Mouse (Mus musculus): ENCODE data around the gene Meis1. TPM values are rescaled to one million over a fixed set of nuclear protein-coding genes. Genes with fewer than 3 reads are reported as not detected.

Meis1 gene
- polyA plus RNA-seq, 1 experiment from 2014 or later, result 24.6 TPM

DNA sequence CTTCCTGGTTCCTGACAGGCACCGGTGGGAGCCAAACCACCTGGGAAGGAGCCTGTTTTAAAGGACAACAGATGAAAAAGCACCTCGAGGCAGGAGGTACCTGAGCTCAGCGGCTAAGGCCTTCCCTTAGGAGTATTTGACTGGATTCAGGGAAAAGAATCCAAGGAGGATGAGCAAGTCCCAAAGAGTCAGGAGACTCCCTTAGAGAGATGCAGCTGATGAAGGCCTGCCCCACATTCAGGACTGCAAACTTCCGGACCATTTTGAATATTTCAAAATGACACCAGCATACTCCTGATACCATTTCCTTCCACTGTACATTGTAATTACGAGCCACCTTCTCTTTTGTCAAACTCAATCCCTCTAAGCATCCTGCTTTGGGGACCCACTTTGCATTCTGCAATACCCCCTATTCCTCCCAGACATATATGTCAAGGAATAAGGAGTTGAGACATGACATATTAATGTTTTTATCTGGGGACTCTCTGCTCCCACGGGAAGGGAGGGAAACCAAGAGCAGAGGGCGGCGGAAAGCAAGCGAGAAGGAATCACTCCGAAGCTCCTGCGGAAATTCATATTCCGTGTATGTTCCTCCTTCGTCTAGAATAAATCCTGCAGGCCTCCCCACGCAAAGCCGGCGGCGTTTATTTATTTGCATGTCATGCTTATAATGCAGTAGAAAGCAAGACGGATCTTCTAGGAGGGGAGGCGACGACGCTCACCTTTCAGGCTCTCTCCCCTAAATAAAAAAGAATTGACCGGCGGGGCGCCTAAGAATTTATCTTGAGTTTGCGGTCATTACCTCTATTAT lies 148.5 kb downstream of the Meis1 start:
- Histone ChIP-seq H3K9ac (no peak overlapping the region), H3K27ac (no peak overlapping the region), H3K4me1 (peaks cover 15% of the 10 kb centered on the region; the same call in 1 of the 2 replicates), H3K4me2 (peak overlapping the region; percentile 61), H3K27me3 (replicated peaks) (peaks cover 54% of the 10 kb centered on the region), H3K36me3 (no peaks in the 10 kb centered on the region), H3K4me3 (no peak overlapping the region), H3K9me3 (replicated peaks) (no peaks in the 10 kb centered on the region)
- WGBS (ENCODE audit: insufficient replicate concordance), result 4% methylated on average over 25 of the region's 25 CpGs
- ATAC-seq, result no peak

DNA sequence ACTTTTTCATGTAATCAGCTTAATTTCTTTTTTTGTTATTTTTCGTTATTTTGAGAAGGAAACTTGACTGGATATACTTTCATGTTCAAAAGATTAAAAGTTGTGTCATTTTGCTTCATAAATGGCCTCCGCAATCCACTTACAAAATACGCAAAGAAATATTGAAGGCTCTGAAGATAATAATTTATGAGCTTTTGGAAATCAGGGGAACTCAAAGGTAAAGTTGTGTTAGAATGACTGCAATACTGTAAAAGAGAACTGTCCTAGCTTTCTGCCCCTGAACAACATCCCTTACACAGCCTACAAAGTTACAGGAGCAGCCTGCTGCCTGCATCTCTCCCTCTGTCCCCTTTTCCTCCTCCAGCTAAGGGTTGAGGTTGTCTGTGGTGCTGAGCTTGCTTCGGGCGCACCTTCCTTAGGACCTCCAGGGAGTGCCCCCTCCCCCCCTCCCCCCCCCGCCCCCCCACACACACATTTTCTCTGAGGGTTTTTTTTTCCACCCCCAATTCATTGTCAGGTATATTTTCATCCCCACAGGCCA lies 149.3 kb downstream of the Meis1 start:
- Histone ChIP-seq H3K27me3 (replicated peaks) (peaks cover 46% of the 10 kb centered on the region), H3K4me3 (no peak overlapping the region), H3K4me2 (no peak overlapping the region), H3K9me3 (replicated peaks) (no peaks in the 10 kb centered on the region), H3K27ac (no peak overlapping the region), H3K9ac (no peak overlapping the region), H3K36me3 (no peaks in the 10 kb centered on the region), H3K4me1 (peaks cover 6% of the 10 kb centered on the region; the same call in 1 of the 2 replicates)
- ATAC-seq, result no peak
- 48% methylated on average over 3 of the region's 6 CpGs for whole genome bisulfite sequencing (ENCODE audit: insufficient replicate concordance)

DNA sequence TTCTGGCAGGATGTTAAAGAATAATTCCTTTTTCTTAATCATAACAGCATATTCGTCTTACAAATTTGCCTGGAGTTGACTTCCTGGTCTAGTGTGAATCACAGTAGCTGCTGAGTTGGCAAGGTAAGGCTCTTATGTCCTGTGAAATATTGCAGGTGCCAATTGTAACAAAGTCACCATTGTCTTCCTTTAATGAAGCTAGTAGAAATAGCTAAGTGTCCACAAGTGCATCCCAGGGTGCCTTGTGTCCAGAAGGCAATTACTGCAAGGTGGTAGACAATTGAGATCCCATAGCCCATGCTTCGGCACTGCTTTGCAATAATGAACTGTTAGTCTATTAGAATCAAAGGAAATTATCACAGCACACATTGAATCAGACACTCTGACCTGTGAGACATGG lies 151.1 kb downstream of the Meis1 start:
- 64% methylated on average over 2 of the region's 2 CpGs for WGBS (ENCODE audit: insufficient replicate concordance)
- Histone ChIP-seq H3K27me3 (replicated peaks) (peaks cover 35% of the 10 kb centered on the region), H3K9me3 (replicated peaks) (no peaks in the 10 kb centered on the region), H3K36me3 (no peaks in the 10 kb centered on the region), H3K27ac (no peak overlapping the region), H3K4me3 (no peak overlapping the region), H3K9ac (no peak overlapping the region), H3K4me2 (no peak overlapping the region), H3K4me1 (peaks cover 4% of the 10 kb centered on the region; the same call in 1 of the 2 replicates)
- ATAC-seq, result no peak

DNA sequence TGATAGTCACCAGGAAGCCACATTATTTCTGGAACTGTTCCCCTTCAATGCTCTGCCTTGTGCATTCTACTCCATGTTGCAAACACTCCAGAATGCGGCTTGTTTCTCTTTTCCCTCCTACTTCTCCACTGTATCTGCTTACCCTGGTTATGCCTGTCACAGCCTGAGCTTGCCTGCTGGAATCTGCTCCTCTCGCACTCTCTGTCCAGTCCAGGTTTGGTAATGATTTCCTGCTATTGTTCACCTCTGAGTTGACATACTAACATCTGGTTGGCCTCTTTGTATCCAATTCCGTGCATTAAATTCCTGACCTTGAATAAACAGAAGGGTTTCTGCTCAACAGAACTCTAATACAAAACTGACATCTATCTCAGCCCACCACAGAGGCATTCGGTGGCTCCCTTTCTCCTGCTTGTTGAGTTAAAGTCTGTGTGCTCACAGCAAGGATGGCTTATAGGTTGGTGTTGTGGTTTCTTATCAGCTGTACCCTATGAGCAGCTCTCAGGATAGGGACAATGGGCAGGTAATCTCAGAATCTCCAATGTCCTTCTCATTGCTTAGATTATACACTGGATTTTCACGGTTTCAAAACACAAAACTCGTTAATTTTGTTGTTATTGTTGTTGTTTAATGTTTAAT lies 152.5 kb downstream of the Meis1 start:
- no peak overlapping the region for H3K9ac ChIP-seq
- WGBS (ENCODE audit: insufficient replicate concordance), result 22% methylated on average over 6 of the region's 6 CpGs
- H3K4me3 ChIP-seq, result no peak overlapping the region
- no peak for ATAC-seq
- H3K27me3 ChIP-seq (replicated peaks), result peaks cover 23% of the 10 kb centered on the region
- no peaks in the 10 kb centered on the region for H3K9me3 ChIP-seq (replicated peaks)
- H3K27ac ChIP-seq, result no peak overlapping the region
- H3K4me1 ChIP-seq, result no peaks in the 10 kb centered on the region
- no peak overlapping the region for H3K4me2 ChIP-seq
- H3K36me3 ChIP-seq, result no peaks in the 10 kb centered on the region

DNA sequence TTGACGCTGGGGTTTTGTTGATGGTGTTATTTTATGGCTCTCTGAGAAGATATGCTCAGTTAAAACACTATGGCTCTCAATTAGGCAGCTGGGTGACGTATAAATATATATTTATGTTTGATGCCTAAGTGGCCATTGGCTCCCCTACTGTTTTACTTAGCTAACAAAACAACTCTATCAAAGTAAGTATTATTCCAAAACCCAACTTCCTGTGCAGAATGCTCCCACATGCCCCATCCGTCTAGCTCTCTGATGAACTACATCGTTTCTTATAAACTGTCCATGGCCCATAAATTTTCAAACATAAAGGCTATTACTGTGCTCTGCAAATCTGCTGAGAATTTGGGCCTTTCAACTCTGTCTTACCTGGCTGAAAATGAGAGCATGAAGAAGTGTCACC lies 168.0 kb downstream of the Meis1 start:
- Histone ChIP-seq H3K36me3 (no peaks in the 10 kb centered on the region), H3K4me3 (no peak overlapping the region), H3K27me3 (replicated peaks) (no peaks in the 10 kb centered on the region), H3K9ac (no peak overlapping the region), H3K9me3 (replicated peaks) (no peaks in the 10 kb centered on the region), H3K27ac (no peak overlapping the region), H3K4me2 (no peak overlapping the region), H3K4me1 (no peaks in the 10 kb centered on the region)
- no peak for ATAC-seq
- WGBS (ENCODE audit: insufficient replicate concordance), result 66% methylated on average over 4 of the region's 4 CpGs

DNA sequence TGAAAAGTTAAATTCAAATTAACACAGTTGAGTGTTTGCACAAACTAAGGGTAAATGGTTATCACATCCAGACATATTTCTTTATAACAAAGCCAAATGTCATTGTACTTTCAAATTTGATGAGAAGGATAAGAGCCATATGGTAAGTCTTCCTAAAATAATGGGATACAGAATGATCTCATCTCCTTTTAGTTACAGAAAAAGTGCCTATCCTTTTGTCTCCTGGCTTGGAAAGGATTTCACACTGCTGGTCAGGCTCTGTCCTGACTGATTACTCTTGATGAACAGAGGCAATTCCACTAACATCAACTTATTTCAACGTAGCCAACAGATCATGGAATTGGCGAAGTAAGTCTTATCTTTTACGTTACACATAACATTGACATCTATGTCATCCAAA lies 171.1 kb downstream of the Meis1 start:
- Histone ChIP-seq H3K4me2 (no peak overlapping the region), H3K4me3 (no peak overlapping the region), H3K9ac (no peak overlapping the region), H3K4me1 (no peaks in the 10 kb centered on the region), H3K9me3 (replicated peaks) (no peaks in the 10 kb centered on the region), H3K27ac (no peak overlapping the region), H3K36me3 (no peaks in the 10 kb centered on the region), H3K27me3 (replicated peaks) (no peaks in the 10 kb centered on the region)
- no peak for ATAC-seq
- WGBS (ENCODE audit: insufficient replicate concordance), result 71% methylated on average over 3 of the region's 3 CpGs

DNA sequence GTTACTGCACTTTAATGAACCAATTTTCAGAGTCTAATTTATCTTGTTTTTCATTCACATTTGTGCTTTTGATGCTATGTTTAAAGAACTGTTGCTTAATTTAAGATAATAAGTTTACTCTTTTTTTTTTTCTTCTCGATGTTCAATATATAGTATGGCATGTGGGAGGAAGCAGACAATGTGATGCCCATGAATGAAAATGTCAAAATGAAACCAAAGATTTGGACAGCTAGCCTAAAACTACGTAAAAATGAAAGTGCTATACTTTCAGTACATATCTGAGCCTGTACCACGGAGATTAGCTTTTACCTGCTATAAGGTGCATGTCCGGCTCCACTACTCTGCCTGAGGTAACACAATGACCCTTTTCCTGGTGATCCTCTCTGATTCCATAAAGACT lies 172.3 kb downstream of the Meis1 start:
- no peak for ATAC-seq
- 67% methylated on average over 4 of the region's 4 CpGs for WGBS (ENCODE audit: insufficient replicate concordance)
- H3K9me3 ChIP-seq (replicated peaks), result no peaks in the 10 kb centered on the region
- no peaks in the 10 kb centered on the region for H3K36me3 ChIP-seq
- H3K4me3 ChIP-seq, result no peak overlapping the region
- no peaks in the 10 kb centered on the region for H3K27me3 ChIP-seq (replicated peaks)
- no peak overlapping the region for H3K27ac ChIP-seq
- H3K4me2 ChIP-seq, result no peak overlapping the region
- no peak overlapping the region for H3K9ac ChIP-seq
- H3K4me1 ChIP-seq, result no peaks in the 10 kb centered on the region

DNA sequence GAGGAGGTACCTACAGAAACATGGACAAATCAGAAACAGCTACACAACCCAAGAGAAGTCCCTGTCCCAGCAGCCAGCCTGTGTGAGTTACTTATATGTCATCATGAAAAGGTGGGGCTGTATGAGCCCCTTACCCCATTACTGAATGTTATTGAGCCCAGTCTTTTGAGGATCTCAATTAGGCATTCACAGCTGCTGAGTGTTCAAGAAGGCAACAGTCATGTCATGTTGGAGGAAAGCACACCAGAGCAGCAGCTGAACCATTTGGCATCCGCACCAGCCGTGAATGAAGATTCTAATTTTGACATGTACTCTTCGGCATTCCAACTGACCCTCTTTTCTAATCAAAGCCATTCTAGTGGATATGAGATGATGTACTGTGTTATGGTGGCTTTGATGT lies 172.9 kb downstream of the Meis1 start:
- H3K4me2 ChIP-seq, result no peak overlapping the region
- H3K9me3 ChIP-seq (replicated peaks), result no peaks in the 10 kb centered on the region
- no peak overlapping the region for H3K4me3 ChIP-seq
- no peaks in the 10 kb centered on the region for H3K4me1 ChIP-seq
- no peak overlapping the region for H3K27ac ChIP-seq
- ATAC-seq, result no peak
- no peaks in the 10 kb centered on the region for H3K27me3 ChIP-seq (replicated peaks)
- 70% methylated on average over 3 of the region's 3 CpGs for WGBS (ENCODE audit: insufficient replicate concordance)
- H3K9ac ChIP-seq, result no peak overlapping the region
- no peaks in the 10 kb centered on the region for H3K36me3 ChIP-seq

DNA sequence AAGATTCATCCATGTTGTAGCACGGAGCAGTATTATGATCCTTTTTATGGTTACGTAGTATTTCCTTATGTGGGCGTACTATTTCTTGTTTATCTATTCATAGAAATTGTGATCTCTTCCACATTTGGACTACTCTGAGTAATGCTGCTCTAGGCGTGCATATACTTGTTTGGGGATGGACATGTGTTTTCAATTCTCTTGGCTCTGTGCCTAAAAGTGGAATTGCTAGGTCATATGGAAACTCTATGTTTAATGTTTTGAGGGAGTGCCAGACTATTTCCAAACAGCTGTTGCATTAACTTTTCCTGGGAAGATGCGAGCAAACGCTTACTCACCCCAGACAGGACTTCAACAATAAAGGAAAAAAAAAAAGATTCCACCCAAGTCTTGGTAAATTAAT lies 173.3 kb downstream of the Meis1 start:
- 79% methylated on average over 6 of the region's 6 CpGs for WGBS (ENCODE audit: insufficient replicate concordance)
- no peaks in the 10 kb centered on the region for H3K4me1 ChIP-seq
- no peak overlapping the region for H3K4me3 ChIP-seq
- H3K9me3 ChIP-seq (replicated peaks), result no peaks in the 10 kb centered on the region
- no peak overlapping the region for H3K9ac ChIP-seq
- no peak overlapping the region for H3K27ac ChIP-seq
- H3K4me2 ChIP-seq, result no peak overlapping the region
- no peaks in the 10 kb centered on the region for H3K36me3 ChIP-seq
- no peaks in the 10 kb centered on the region for H3K27me3 ChIP-seq (replicated peaks)
- no peak for ATAC-seq

DNA sequence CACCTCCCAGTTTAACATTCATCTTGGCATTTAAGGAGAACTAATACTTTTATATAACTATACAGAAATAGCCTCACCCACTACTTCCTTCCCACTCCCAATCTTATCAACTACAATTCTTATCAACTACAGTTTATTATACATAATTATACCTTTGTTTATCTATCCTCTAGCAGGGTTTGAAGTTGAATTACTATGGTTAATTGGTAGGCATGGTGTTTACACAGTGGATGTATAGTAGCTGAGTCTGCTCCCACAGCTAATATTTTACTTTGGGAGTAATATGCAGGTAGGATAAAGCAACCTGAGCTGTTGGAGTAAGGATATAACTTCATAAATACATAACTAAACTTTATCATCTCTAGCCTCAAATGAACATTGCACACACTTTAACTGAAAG lies 188.7 kb downstream of the Meis1 start:
- Histone ChIP-seq H3K4me1 (no peaks in the 10 kb centered on the region), H3K4me2 (no peak overlapping the region), H3K9ac (no peak overlapping the region), H3K4me3 (no peak overlapping the region), H3K9me3 (replicated peaks) (no peaks in the 10 kb centered on the region), H3K27me3 (replicated peaks) (no peaks in the 10 kb centered on the region), H3K27ac (no peak overlapping the region), H3K36me3 (no peaks in the 10 kb centered on the region)
- ATAC-seq, result no peak

Measured in liver, embryonic 12.5 days (tissue).